Mouse (Mus musculus) hindlimb bud, embryonic 11.5 days (tissue): ENCODE data around the gene Prcp.
"Not testable (repeated sequence)": the region's sequence is repeated elsewhere in the genome, so short reads cannot be mapped to it uniquely, and the experiment has no call there.

Source experiments
- DNase-seq: peaks from one replicate; pipeline ENCODE4 v3.0.0-alpha.2; 2012; ENCODE audit warnings: low read depth, low spot score; ENCODE audit errors: extremely low spot score

The Prcp gene

DNA sequence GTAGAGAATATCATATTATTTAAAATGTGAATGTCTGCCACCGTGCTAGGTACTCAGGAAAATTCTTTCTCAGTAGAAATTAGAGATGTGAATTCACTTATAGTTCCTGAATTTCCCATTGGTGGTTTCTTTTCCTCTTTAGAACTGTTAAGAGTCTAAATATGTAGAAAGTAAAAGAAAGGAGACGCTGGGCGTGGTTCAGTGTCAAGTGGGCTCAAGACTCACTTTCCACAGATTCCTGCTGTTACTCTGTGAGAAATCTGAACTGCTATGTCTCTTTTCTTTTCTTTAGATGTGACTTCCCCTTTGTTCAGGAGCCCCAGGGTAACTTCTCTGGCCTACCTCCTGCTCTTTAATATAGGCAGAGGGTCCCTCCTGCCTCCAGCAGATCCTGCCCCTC is 103.2 kb downstream of the Prcp start:
- DNase-seq: no peak

DNA sequence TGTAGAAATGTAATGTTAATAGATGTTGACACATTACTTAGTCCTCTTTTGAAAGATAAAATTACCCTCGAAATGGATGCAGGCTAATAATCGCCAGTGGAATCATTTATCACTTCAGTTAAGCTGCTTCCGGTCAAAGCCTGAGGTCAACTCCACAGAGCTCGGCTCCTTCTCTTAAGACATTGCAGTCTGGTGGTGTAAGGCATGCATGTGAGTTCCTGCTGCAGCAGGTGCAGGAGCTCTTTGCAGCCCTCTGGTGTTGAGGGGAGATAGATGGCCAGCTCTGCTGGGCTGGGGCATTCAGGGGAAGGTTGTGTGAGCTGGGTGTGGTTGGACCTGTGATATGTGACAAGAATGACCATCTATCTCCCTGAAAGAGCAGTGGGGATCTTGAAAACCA is 104.0 kb downstream of the Prcp start:
- no peak for DNase-seq

DNA sequence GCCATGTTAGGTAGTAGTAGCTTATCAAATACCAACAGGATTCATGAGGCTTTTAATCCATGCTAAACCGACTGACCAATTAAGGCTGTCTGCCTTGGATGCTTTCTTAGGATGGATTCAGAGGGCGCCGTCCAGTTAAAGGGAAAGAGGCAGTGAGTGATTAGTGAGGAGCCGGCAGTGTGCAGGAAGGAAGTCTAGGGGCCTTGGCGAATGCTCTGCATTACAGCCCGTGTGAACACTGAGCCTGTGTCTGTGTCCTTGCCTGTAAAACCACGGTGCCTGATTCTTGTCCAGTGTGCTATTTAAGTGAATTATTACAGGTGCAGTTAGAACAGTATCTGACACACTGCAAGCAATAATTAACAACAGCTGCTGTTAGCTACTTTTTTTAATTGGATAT is 104.5 kb downstream of the Prcp start:
- DNase-seq: not testable (repeated sequence)

DNA sequence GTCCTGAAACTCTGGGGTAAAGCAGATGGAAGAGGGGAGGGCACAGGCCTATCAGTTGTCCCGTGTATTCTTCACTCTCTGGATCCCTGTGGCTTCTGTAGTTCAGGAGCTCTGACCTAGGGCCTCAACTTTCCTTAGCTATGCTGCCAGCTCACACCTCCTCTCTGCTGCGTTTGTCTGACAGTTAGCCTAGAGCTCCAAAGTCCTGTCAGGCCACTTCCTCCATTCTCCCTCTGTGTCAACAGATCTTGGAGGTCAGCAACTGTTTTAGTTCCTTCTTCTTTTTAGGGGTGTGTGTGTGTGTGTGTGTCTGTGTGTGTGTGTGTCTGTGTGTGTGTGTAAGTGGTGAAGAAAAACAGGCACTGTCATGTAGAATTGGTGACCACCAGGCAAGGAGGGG is 106.5 kb downstream of the Prcp start:
- no peak for DNase-seq

DNA sequence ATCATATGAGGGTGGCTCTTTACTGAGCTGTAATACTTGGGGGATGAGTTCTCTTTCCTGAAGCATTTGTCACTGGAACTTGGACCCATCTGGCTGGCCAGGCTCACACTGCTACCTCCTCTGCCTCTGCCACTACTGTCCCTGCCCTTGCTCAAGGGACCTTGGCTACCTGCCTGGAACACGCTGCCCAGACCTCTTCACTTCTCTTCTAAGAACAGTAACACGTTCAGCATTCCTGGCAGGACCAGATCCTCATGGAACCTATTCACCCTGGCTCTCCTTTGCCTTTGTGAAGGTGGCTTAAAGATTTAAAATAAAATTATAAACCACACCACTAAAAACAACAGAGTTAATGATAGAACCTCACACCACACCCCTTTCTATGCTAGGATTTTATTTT is 107.6 kb downstream of the Prcp start:
- DNase-seq: no peak
